Mouse (Mus musculus): ENCODE measurements around the gene Slit3.

- TF ChIP-seq CTCF (conservative IDR thresholded peaks at IDR 0.05; ENCODE audit: low read length) = no peak
- TF ChIP-seq NANOG (IDR thresholded peaks at IDR 0.05; ENCODE audit: borderline replicate concordance, low read length) = no peak
Observed at GRCm38 (mm10) chr11:35288056-35288455, 167.0 kb downstream of the Slit3 start.

Measured in E14TG2a.4 (cell line).